Mouse (Mus musculus) midbrain, embryonic 16.5 days (tissue): ENCODE data around the gene Gpr158. TPM values are rescaled to one million over a fixed set of nuclear protein-coding genes. Genes with fewer than 3 reads are reported as not detected.
A peak's percentile ranks its signal among the peaks of the same experiment; 100 is the strongest.

ENCODE experiments used
- ATAC-seq: fragments of 200-750 bp; cut with Nextera tagmentation; 2 replicates; pipeline ENCODE4 v1.8.0; 2017; ENCODE audit warnings: moderate TSS enrichment
- H3K27ac ChIP-seq: fragments of 300-500 bp; sonication (generic); 2 replicates; pipeline ENCODE4 v1.5.1; 2014; ENCODE audit warnings: mild to moderate bottlenecking, low read length, mixed read lengths
- H3K27me3 ChIP-seq: fragments of 300-500 bp; sonication (generic); 2 replicates; pipeline ENCODE4 v1.6.1; 2014; ENCODE audit warnings: low read depth, low read length, mixed read lengths; ENCODE audit not compliant: control insufficient read depth, insufficient read depth
- H3K36me3 ChIP-seq: fragments of 300-500 bp; sonication (generic); 2 replicates; pipeline ENCODE4 v1.6.1; 2014; ENCODE audit warnings: mild to moderate bottlenecking, low read length, moderate library complexity, mixed read lengths; ENCODE audit not compliant: control insufficient read depth, insufficient read depth
- H3K4me1 ChIP-seq: fragments of 300-500 bp; sonication (generic); 2 replicates; pipeline ENCODE4 v1.6.1; 2014; ENCODE audit warnings: mild to moderate bottlenecking, low read length, mixed read lengths; ENCODE audit not compliant: control insufficient read depth, insufficient read depth
- H3K4me2 ChIP-seq: fragments of 300-500 bp; sonication (generic); 2 replicates; pipeline ENCODE4 v1.6.1; 2014; ENCODE audit warnings: mild to moderate bottlenecking, low read length, mixed read lengths
- H3K4me3 ChIP-seq: fragments of 300-500 bp; sonication (generic); 2 replicates; pipeline ENCODE4 v1.5.1; 2014; ENCODE audit warnings: low read depth, mild to moderate bottlenecking, low read length, moderate library complexity, mixed read lengths
- H3K9ac ChIP-seq: fragments of 300-500 bp; sonication (generic); 2 replicates; pipeline ENCODE4 v1.6.1; 2014; ENCODE audit warnings: low read depth, low read length, mixed read lengths
- H3K9me3 ChIP-seq: fragments of 300-500 bp; sonication (generic); replicated peaks from 2 replicates; pipeline ENCODE4 v1.6.1; 2014; ENCODE audit warnings: mild to moderate bottlenecking, low read length, mixed read lengths; ENCODE audit not compliant: control insufficient read depth, poor library complexity, severe bottlenecking
- WGBS: fragments of 180-500 bp; shearing (Covaris S2); extraction: QIAGEN DNeasy Blood & Tissue Kit; methylation state at CpG from one replicate; pipeline ENCODE4 v1.1.7; 2014; 5-methylcytosine and 5-hydroxymethylcytosine counted together
- polyA plus RNA-seq: library from polyadenylated mRNA; unstranded; fragments of >200 nt; fragmentation: Nextera tagmentation; extraction: Ambion mirVana; gene quantifications from 2 replicates; pipeline ENCODE4 v1.2.1, GENCODE M21; 2015

Gene Gpr158
- 5.2 and 5.7 TPM in 2 replicates for polyA plus RNA-seq

DNA sequence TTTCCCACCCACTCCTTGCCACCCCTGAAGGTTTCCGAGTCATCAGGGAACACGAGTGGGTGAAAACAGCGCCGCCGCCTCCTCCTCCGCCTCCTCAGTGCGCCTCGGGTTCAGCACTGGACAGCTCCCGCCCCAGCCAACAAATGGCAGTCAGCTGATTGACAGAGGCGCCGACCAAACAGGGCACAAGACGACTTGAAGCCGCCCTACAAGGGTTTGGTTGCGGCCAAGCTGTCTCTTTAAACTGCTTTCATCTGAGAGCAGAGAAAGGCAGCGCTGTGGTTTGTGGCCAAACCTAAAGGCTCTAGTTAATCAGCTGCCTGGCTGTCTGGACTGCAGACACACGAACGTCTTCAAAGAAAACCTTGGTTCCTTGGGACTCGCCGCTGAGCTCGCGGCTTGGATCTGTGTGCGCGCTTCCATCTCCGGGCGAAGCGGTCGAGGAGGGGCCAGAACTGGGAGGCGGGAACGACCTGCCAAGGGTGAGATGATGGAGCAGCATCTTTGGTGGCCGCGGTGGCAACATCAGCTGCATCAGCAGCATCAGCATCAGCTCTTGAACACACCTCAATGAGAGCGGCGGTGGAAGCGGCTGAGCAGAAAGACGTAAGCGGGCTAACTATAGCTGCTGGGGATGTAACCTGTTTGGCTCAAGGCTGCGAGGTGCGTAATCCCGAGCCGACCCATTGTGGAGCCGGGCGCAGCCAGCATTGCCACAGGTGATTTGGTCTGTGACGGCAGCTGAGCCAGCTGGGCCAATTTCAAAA lies at the start of gene Gpr158:
Gene Gpr158, plus strand, starts transcription at position 198 of the 767 bp plus-strand sequence.
- Histone ChIP-seq H3K27ac (peak within 1 kb of the TSS; percentile 88), H3K4me2 (peak within 1 kb of the TSS; percentile 96), H3K9me3 (no peaks in the 10 kb centered on the region), H3K9ac (peak within 1 kb of the TSS; percentile 80), H3K36me3 (no peaks in the 10 kb centered on the region), H3K27me3 (no peaks in the 10 kb centered on the region), H3K4me1 (peaks cover 21% of the 10 kb centered on the region), H3K4me3 (peak within 1 kb of the TSS; percentile 67)
- 1% methylated on average over 43 of the region's 43 CpGs for WGBS
- ATAC-seq = peak; percentile 99

DNA sequence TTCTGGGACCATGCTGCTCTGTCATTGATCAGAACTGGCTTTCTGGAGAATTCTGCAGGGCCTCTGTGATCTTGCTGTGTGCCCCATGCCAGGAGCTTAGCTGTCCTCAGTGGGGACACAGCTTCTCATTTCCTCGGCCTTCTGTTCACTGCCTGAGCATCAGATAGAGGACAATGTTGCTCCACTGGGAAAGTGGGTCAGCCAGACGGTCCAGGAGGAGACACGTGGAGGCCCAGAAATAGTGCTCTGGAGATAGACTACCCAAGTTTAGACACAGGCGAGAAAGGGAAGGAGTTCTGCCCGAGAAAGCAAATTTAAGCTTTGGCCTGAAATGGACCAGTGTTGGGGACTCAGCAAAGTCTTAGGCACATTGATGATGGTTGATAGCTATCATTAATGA lies 23.5 kb upstream of the Gpr158 start:
- H3K9me3 ChIP-seq = no peaks in the 10 kb centered on the region
- no peaks in the 10 kb centered on the region for H3K27me3 ChIP-seq
- no peak overlapping the region for H3K4me3 ChIP-seq
- no peak overlapping the region for H3K4me2 ChIP-seq
- WGBS = 75% methylated on average over 5 of the region's 5 CpGs
- no peak for ATAC-seq
- no peak overlapping the region for H3K9ac ChIP-seq
- H3K27ac ChIP-seq = no peak overlapping the region
- no peaks in the 10 kb centered on the region for H3K36me3 ChIP-seq
- no peaks in the 10 kb centered on the region for H3K4me1 ChIP-seq

DNA sequence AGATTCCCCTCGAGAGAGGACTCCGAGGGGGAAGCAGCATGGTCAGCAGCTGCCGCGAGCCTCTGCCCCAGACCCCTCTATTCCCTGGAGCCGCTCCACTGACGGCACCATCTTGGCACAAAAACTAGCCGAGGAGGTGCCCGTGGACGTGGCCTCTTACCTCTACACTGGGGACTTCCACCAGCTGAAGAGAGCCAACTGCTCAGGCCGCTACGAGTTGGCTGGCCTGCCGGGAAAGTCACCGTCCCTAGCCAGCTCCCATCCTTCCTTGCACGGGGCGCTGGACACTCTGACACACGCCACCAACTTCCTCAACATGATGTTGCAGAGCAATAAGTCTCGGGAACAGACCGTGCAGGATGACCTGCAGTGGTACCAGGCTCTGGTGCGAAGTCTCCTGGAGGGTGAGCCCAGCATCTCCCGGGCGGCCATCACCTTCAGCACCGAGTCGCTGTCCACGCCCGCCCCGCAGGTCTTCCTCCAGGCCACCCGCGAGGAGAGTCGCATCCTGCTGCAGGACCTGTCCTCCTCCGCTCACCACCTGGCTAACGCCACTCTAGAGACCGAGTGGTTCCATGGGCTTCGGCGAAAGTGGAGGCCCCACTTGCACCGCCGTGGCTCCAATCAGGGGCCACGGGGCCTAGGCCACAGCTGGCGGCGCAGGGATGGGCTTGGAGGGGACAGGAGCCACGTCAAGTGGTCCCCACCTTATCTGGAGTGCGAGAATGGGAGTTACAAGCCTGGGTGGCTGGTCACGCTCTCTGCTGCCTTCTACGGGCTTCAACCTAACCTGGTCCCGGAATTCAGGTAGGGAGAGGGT lies 1.2 kb downstream of the Gpr158 start:
- Histone ChIP-seq H3K27ac (no peak overlapping the region), H3K36me3 (no peaks in the 10 kb centered on the region), H3K4me2 (peak overlapping the region; percentile 96), H3K9me3 (no peaks in the 10 kb centered on the region), H3K4me1 (peaks cover 21% of the 10 kb centered on the region), H3K9ac (peak overlapping the region; percentile 80), H3K27me3 (no peaks in the 10 kb centered on the region), H3K4me3 (peak overlapping the region; percentile 67)
- 12% methylated on average over 44 of the region's 44 CpGs for WGBS
- ATAC-seq = peak; percentile 6; the same call in 1 of the 2 replicates

DNA sequence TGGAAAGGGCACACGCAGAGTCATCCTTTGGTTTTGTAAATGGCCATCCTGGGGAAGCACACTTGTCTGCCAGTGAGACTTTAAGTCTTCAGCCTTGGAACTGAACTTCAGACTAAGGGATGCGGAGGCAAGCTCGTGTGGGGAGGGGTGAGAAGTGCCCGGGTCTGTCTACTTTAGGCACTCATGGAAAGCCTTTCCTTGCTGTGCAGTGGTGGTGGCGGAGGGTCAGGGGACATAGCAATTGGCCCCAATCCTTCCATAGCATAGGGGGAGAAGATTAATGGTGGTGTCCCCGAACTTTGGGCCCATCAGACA lies 1.8 kb downstream of the Gpr158 start:
- WGBS = 47% methylated on average over 6 of the region's 6 CpGs
- Histone ChIP-seq H3K9me3 (no peaks in the 10 kb centered on the region), H3K4me1 (peaks cover 21% of the 10 kb centered on the region), H3K9ac (peak overlapping the region; percentile 80), H3K4me3 (peak overlapping the region; percentile 67), H3K27me3 (no peaks in the 10 kb centered on the region), H3K4me2 (peak overlapping the region; percentile 96), H3K27ac (no peak overlapping the region), H3K36me3 (no peaks in the 10 kb centered on the region)
- no peak for ATAC-seq

DNA sequence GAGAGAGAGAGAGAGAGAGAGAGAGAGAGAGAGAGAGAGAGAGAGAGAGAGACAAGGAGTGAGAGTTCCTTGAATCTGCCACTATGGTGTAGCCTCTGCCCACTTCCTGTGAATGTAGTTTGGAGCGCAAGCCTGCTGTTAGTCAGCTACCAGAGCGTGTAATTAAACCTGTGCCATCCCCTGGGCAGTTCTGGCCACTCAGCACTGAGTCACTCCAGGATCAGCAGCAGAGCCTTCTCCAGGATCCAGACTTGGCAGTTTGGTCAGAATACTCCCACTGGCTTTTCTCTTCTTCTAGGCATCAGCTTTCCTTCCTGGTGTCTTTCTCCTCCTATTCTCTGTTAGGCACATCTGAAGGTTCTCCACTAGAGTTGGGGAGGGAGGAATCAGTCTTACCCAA lies 2.2 kb downstream of the Gpr158 start:
- no peak overlapping the region for H3K27ac ChIP-seq
- no peaks in the 10 kb centered on the region for H3K9me3 ChIP-seq
- peaks cover 21% of the 10 kb centered on the region for H3K4me1 ChIP-seq
- H3K27me3 ChIP-seq = no peaks in the 10 kb centered on the region
- no peaks in the 10 kb centered on the region for H3K36me3 ChIP-seq
- peak overlapping the region; percentile 96 for H3K4me2 ChIP-seq
- WGBS = 33% methylated on average over 2 of the region's 2 CpGs
- H3K9ac ChIP-seq = no peak overlapping the region
- H3K4me3 ChIP-seq = peak overlapping the region; percentile 67
- no peak for ATAC-seq

DNA sequence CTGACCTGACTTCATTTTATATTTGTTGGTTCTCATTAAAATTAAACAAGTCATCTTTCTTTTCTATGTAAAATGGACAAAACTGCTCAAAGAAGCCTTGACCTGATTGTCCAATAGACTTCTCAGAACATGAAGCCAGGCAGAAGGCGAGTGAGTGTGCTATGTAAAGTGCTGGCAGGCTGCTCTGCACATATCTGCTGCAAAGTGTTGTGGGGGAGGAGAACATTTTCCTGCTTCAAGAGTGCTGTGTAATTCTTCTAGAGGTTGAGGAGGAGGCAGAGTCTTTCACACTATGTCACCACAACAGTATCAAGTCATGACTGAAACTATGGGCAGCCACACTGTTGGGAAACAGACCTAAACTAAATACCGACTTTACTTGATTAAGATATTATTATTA lies 12.2 kb downstream of the Gpr158 start:
- Histone ChIP-seq H3K36me3 (no peaks in the 10 kb centered on the region), H3K4me2 (no peak overlapping the region), H3K27ac (no peak overlapping the region), H3K9ac (no peak overlapping the region), H3K4me1 (no peaks in the 10 kb centered on the region), H3K4me3 (no peak overlapping the region), H3K27me3 (no peaks in the 10 kb centered on the region), H3K9me3 (no peaks in the 10 kb centered on the region)
- no peak for ATAC-seq
- WGBS = 87% methylated on average over 2 of the region's 2 CpGs

DNA sequence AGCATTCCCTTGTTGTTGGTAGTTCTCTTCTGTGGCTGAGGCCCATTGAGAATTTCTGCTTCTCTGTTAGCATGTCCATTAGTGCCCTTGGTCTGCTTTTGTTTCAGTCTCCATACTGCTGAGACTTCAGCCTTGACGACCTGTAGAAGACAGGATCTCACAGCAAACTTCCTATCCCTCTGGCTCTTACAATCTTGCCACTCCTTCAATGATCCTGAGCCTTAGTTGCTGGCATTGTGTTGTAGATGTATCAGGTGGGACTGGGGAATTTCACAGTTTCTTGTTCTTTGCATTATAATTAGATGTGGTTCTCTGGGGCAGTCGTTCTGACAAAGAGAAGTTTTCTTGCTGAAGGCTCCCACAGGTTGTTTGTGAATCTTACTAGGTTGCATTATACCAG lies 25.4 kb downstream of the Gpr158 start:
- no peaks in the 10 kb centered on the region; the same call in 1 of the 2 replicates for H3K36me3 ChIP-seq
- ATAC-seq = no peak

DNA sequence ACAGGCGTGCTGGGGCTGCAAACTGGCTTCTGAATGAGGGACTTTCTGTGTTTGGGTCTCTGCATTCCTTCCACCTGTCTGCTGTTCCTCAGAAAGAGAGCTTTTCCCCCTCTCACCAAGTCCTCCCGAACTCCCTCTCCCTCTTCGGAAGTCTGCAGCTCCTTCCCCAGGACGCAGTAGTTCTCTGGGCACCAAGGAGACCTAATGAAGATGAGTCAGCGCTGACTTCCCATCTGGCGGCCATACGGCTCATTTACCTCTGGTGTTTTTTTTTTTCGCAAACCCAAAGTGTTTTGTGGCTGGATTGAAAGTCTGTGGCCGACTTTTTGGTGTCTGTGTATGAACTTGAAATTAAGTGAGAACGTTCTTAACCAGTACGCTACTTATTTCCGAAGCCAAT lies 30.0 kb downstream of the Gpr158 start:
- Histone ChIP-seq H3K9me3 (no peaks in the 10 kb centered on the region), H3K27ac (no peak overlapping the region), H3K4me1 (no peaks in the 10 kb centered on the region), H3K36me3 (no peaks in the 10 kb centered on the region; the same call in 1 of the 2 replicates), H3K9ac (no peak overlapping the region), H3K4me2 (no peak overlapping the region), H3K4me3 (no peak overlapping the region), H3K27me3 (no peaks in the 10 kb centered on the region)
- no peak for ATAC-seq
- 92% methylated on average over 12 of the region's 12 CpGs for WGBS

More for the DNA sequence above, 25.4 kb downstream of the Gpr158 start:
- H3K4me2 ChIP-seq = no peak overlapping the region
- no peaks in the 10 kb centered on the region for H3K4me1 ChIP-seq
- H3K27ac ChIP-seq = no peak overlapping the region
- no peaks in the 10 kb centered on the region for H3K27me3 ChIP-seq
- H3K9ac ChIP-seq = no peak overlapping the region
- WGBS = 4% methylated on average over 2 of the region's 2 CpGs
- H3K9me3 ChIP-seq = no peaks in the 10 kb centered on the region
- no peak overlapping the region for H3K4me3 ChIP-seq

DNA sequence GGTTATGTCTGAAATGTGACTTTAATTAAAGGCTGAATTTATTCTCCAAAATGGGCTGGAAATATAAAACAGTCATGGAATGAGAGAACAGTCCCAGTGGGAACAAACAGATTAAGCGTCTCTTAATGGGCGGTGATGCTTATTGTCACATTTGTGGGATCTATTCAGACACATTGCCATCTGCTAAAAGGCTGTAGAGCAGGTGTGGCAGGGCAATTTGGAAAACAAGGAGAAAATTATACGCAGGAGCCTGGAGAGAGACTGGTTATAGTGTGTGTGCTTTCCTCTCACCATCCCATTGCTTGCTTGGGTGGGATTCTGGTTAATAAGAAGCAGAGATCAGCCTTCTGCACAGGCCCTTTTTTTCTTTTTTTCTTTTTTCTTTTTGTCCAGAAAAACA lies 32.3 kb downstream of the Gpr158 start:
- Histone ChIP-seq H3K4me2 (no peak overlapping the region), H3K4me3 (no peak overlapping the region), H3K36me3 (no peaks in the 10 kb centered on the region), H3K9ac (no peak overlapping the region), H3K27ac (no peak overlapping the region), H3K9me3 (no peaks in the 10 kb centered on the region), H3K27me3 (no peaks in the 10 kb centered on the region), H3K4me1 (no peaks in the 10 kb centered on the region)
- WGBS = 51% methylated on average over 3 of the region's 3 CpGs
- no peak for ATAC-seq
